Mouse (Mus musculus) embryo, embryonic 10 days (tissue): ENCODE data around the gene Enox1.
A peak's percentile ranks its signal among the peaks of the same experiment; 100 is the strongest.

Source experiments
- DNase-seq: peaks from one replicate; pipeline ENCODE4 v3.0.0-alpha.2; 2015; ENCODE audit warnings: low spot score

The Enox1 gene

GRCm38 (mm10) chr14:77577481-77578251, 421.1 kb downstream of the Enox1 start:
- no peak for DNase-seq

- no peak for DNase-seq
These were observed 421.8 kb downstream of the Enox1 start for GRCm38 (mm10) chr14:77578355-77578754.

GRCm38 (mm10) chr14:77580106-77580936, 423.8 kb downstream of the Enox1 start:
- peak; percentile 18 for DNase-seq

GRCm38 (mm10) chr14:77580937-77581270, 424.3 kb downstream of the Enox1 start:
- no peak for DNase-seq

GRCm38 (mm10) chr14:77581616-77582015, 425.1 kb downstream of the Enox1 start:
- no peak for DNase-seq

- DNase-seq, result no peak
These were observed 427.9 kb downstream of the Enox1 start for GRCm38 (mm10) chr14:77584426-77584825.

GRCm38 (mm10) chr14:77585031-77585800, 428.7 kb downstream of the Enox1 start:
- DNase-seq, result no peak

- DNase-seq, result no peak
These were observed 429.5 kb downstream of the Enox1 start for GRCm38 (mm10) chr14:77586033-77586432.

GRCm38 (mm10) chr14:77587182-77587581, 430.6 kb downstream of the Enox1 start:
- DNase-seq, result no peak

GRCm38 (mm10) chr14:77593136-77593838, 436.7 kb downstream of the Enox1 start:
- no peak for DNase-seq

- DNase-seq, result no peak
These were observed 439.9 kb downstream of the Enox1 start for GRCm38 (mm10) chr14:77596216-77597175.

GRCm38 (mm10) chr14:77599016-77599704, 442.6 kb downstream of the Enox1 start:
- DNase-seq, result no peak

GRCm38 (mm10) chr14:77600773-77601172, 444.2 kb downstream of the Enox1 start:
- DNase-seq, result no peak

- no peak for DNase-seq
These were observed 444.9 kb downstream of the Enox1 start for GRCm38 (mm10) chr14:77601446-77601845.

- no peak for DNase-seq
These were observed 451.7 kb downstream of the Enox1 start for GRCm38 (mm10) chr14:77608182-77608839.

- DNase-seq, result no peak
These were observed 458.6 kb downstream of the Enox1 start for GRCm38 (mm10) chr14:77615201-77615600.

GRCm38 (mm10) chr14:77617250-77617649, 460.7 kb downstream of the Enox1 start:
- peak; percentile 28 for DNase-seq

GRCm38 (mm10) chr14:77618131-77618805, 461.7 kb downstream of the Enox1 start:
- DNase-seq, result no peak
